Comparison of ENCODE assay signal across 10 mouse cellular contexts in the genomic region with DNA sequence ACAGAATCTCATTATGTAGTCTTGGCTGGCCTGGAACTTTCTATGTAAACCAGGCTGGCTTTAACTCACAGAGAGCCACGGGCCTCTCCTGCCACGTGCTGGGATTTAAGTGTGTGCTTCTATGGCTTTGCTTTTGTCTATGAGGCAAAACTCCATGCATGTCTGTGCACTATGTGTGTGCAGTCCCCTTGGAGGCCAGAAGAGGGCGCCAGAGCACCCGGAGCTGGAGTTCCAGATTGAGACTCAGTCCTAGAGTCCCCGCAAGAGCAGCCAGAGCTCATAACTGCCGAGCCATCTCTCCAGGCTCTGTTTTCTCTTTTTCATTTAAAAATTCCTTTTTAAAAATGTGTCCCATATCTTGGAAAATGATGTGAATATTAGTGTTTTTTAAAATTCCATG. TPM values are rescaled to one million over a fixed set of nuclear protein-coding genes. Genes with fewer than 3 reads are reported as not detected.
DNase-seq lines count a peak whose midpoint lies in the region; ATAC-seq and TF ChIP-seq lines count a peak whose summit lies in the region.
"Had no signal": no experiment of that assay in that cellular context is flagged by ENCODE, and none has a peak within 500 bp of the region (broad histone marks: within the 10 kb centered on the region; RNA-seq: fewer than 3 reads in every experiment).

No protein-coding gene starts in this region.

- peak; percentile 36 for TF ChIP-seq CTCF in left cerebral cortex, adult 2 months (IDR thresholded peaks at IDR 0.05)
- peak; percentile 64 for TF ChIP-seq CTCF in bone marrow macrophage, adult 2 months (IDR thresholded peaks at IDR 0.05; ENCODE audit: low read depth, low read length)

- peaks cover 47% of the 10 kb centered on the region for H3K4me1 ChIP-seq in bone marrow macrophage, adult 2 months (ENCODE audit: control insufficient read depth, insufficient read depth, low read length)

- ATAC-seq in erythroblast, adult 5-6 weeks (replicated peaks; ENCODE audit: low FRiP score, poor library complexity, severe bottlenecking): no peak

- TF ChIP-seq POLR2A in bone marrow macrophage, adult 2 months (IDR thresholded peaks at IDR 0.05; ENCODE audit: borderline replicate concordance, low read depth, low read length): no peak

- no peak overlapping the region for H3K27ac ChIP-seq in left cerebral cortex, adult 2 months
- no peak overlapping the region for H3K27ac ChIP-seq in bone marrow macrophage, adult 2 months (ENCODE audit: insufficient read depth, low read depth, low read length)
- H3K27ac ChIP-seq: hindbrain, embryonic 13.5 days had no signal

- no peak for DNase-seq in left cerebral cortex, adult 2 months (ENCODE audit: extremely low spot score in 1 of 2, low spot score in 2 of 2)
- DNase-seq in left cerebral cortex, adult 11 months (ENCODE audit: low spot score): no peak
- peak; percentile 45 for DNase-seq in 416B (ENCODE audit: low read depth)
- peak; percentile 27 for DNase-seq in CD4-positive helper T cell, adult 2 months (ENCODE audit: low read depth, low spot score)
- DNase-seq in frontal cortex, postnatal 25 days (ENCODE audit: low spot score in 2 of 2): no peak
- DNase-seq in ovary, postnatal 36 days (ENCODE audit: low spot score): no peak
- DNase-seq: lung, postnatal 36 days had no signal

- H3K4me3 ChIP-seq in left cerebral cortex, adult 2 months: no peak overlapping the region
- no peak overlapping the region for H3K4me3 ChIP-seq in bone marrow macrophage, adult 2 months (ENCODE audit: insufficient read depth, low read length)
- H3K4me3 ChIP-seq: hindbrain, embryonic 13.5 days had no signal

- intact Hi-C loops in left cerebral cortex, adult 2 months (cut with DNase I): no loop called here

RNA-seq across cellular contexts. Expression of gene Itpr3, which starts 20.8 kb away (rescaled TPM):
- 1 to 10 TPM; 2.2 to 3.3 TPM for total RNA-seq in left cerebral cortex, adult 2 months (2021)
- polyA plus RNA-seq in bone marrow macrophage, adult 2 months (2012; ENCODE audit: insufficient read depth, insufficient read length, missing spikeins): 3.1 and 3.5 TPM in 2 replicates
- 0.42 and 1.2 TPM in 2 replicates for total RNA-seq in erythroblast, adult 5-6 weeks (2015; ENCODE audit: low replicate concordance)
- total RNA-seq in erythroblast, adult 5-6 weeks (2017; ENCODE audit: low replicate concordance): 1.1 and 1.4 TPM in 2 replicates

RNA-seq across cellular contexts. Expression of gene Bak1, which starts 49.1 kb away (rescaled TPM):
- 10 to 100 TPM; 13.0 to 14.0 TPM for total RNA-seq in left cerebral cortex, adult 2 months (2021)
- polyA plus RNA-seq in bone marrow macrophage, adult 2 months (2012; ENCODE audit: insufficient read depth, insufficient read length, missing spikeins): 60.8 and 83.0 TPM in 2 replicates
- 28.6 and 38.5 TPM in 2 replicates for total RNA-seq in erythroblast, adult 5-6 weeks (2015; ENCODE audit: low replicate concordance)
- total RNA-seq in erythroblast, adult 5-6 weeks (2017; ENCODE audit: low replicate concordance): 6.7 and 17.0 TPM in 2 replicates

RNA-seq across cellular contexts. Expression of gene Uqcc2, which starts 55.8 kb away (rescaled TPM):
- total RNA-seq in left cerebral cortex, adult 2 months (2021): 100 to 1,000 TPM; 215 to 245 TPM
- polyA plus RNA-seq in bone marrow macrophage, adult 2 months (2012; ENCODE audit: insufficient read depth, insufficient read length, missing spikeins): 75.5 and 91.6 TPM in 2 replicates
- total RNA-seq in erythroblast, adult 5-6 weeks (2015; ENCODE audit: low replicate concordance): 37.1 and 39.7 TPM in 2 replicates
- total RNA-seq in erythroblast, adult 5-6 weeks (2017; ENCODE audit: low replicate concordance): 19.8 and 25.6 TPM in 2 replicates

Comparison
In these comparisons a context has a peak if more than half of its experiments do, and no peak if none do; other contexts are left out.
1. DNase-seq: peak in 416B (single experiment) and CD4-positive helper T cell, adult 2 months (single experiment); none in left cerebral cortex, adult 2 months (0 of 2), left cerebral cortex, adult 11 months (single experiment), frontal cortex, postnatal 25 days (0 of 2) and ovary, postnatal 36 days (single experiment).
2. RNA of gene Uqcc2, which starts 55.8 kb away (total RNA-seq): 215 to 245 TPM in left cerebral cortex, adult 2 months; 19.8 to 39.7 TPM in erythroblast, adult 5-6 weeks; every median in the first group is over 4 times any median in the second.